Mouse (Mus musculus) CH12.LX (cell line): Measurements from ENCODE around the gene Sf3a3. TPM values are rescaled to one million over a fixed set of nuclear protein-coding genes. Genes with fewer than 3 reads are reported as not detected.

Experiments used
- DNase-seq: peaks from one replicate; pipeline ENCODE4 v3.0.0-alpha.2; 2013; ENCODE audit errors: extremely low read depth
- H3K27ac ChIP-seq: 2 replicates; pipeline ENCODE4 v1.5.1; 2012; ENCODE audit warnings: low read depth, mild to moderate bottlenecking, control low read depth, moderate library complexity; ENCODE audit not compliant: insufficient read depth
- H3K27me3 ChIP-seq: replicated peaks from 2 replicates; pipeline ENCODE3; 2012; ENCODE audit warnings: inconsistent platforms
- H3K36me3 ChIP-seq, 2 experiments: replicated peaks in 1 of 2; 2 replicates each; pipeline versions ENCODE3 to v1.6.1; 2012; ENCODE audit warnings: inconsistent platforms in 1 of 2, low read length in 1 of 2, mild to moderate bottlenecking in 1 of 2, mixed read lengths in 1 of 2, moderate library complexity in 1 of 2; ENCODE audit not compliant: control insufficient read depth in 1 of 2, insufficient read depth in 1 of 2
- H3K4me1 ChIP-seq, 2 experiments: 2 replicates each; pipeline ENCODE4 v1.6.1; 2012; ENCODE audit warnings: inconsistent platforms in 1 of 2, moderate library complexity in 1 of 2; ENCODE audit not compliant: insufficient read depth in 2 of 2, control insufficient read depth in 1 of 2
- H3K4me2 ChIP-seq: 2 replicates; pipeline ENCODE4 v1.6.1; 2012; ENCODE audit warnings: low read depth, mild to moderate bottlenecking, control low read depth; ENCODE audit not compliant: poor library complexity, insufficient read depth, severe bottlenecking
- H3K4me3 ChIP-seq, 3 experiments: fragments of 150-350 bp in 1 of 3; sonication (generic) in 1 of 3; replicated peaks in 1 of 3; 2 replicates each; pipeline versions ENCODE3 to v1.5.1; 2011 to 2012; ENCODE audit warnings: low read depth in 2 of 3, low read length in 2 of 3, mild to moderate bottlenecking in 2 of 3, moderate library complexity in 2 of 3, control low read depth in 1 of 3, improper control_type of control experiment in 1 of 3, inconsistent platforms in 1 of 3, mixed read lengths in 1 of 3; ENCODE audit not compliant: poor library complexity in 1 of 3
- H3K79me2 ChIP-seq: replicated peaks from 2 replicates; pipeline ENCODE4 v1.6.1; 2012; ENCODE audit warnings: mild to moderate bottlenecking, moderate library complexity; ENCODE audit not compliant: control insufficient read depth, poor library complexity, insufficient read depth, severe bottlenecking; ENCODE audit errors: extremely low read depth
- H3K9ac ChIP-seq: 2 replicates; pipeline ENCODE4 v1.6.1; 2012; ENCODE audit warnings: low read depth, mild to moderate bottlenecking, control low read depth, moderate library complexity; ENCODE audit not compliant: insufficient read depth
- H3K9me3 ChIP-seq: replicated peaks from 2 replicates; pipeline ENCODE3; 2012; ENCODE audit warnings: low read length, inconsistent platforms, mixed read lengths
- E2F4 ChIP-seq: IDR thresholded peaks from 2 replicates; pipeline ENCODE4 v1.6.1; 2011; ENCODE audit warnings: low read depth, low read length, improper control_type of control experiment; ENCODE audit not compliant: insufficient replicate concordance
- EP300 ChIP-seq: IDR thresholded peaks from 2 replicates; pipeline ENCODE4 v1.6.1; 2011; ENCODE audit warnings: low read length, improper control_type of control experiment
- ETS1 ChIP-seq: conservative IDR thresholded peaks from 2 replicates; pipeline ENCODE4 v1.6.1; 2012; ENCODE audit warnings: low read depth, mild to moderate bottlenecking, inconsistent platforms, low read length, improper control_type of control experiment, moderate library complexity
- GABPA ChIP-seq: IDR thresholded peaks from 2 replicates; pipeline ENCODE4 v1.6.1; 2012; ENCODE audit warnings: low read depth, low read length, improper control_type of control experiment, inconsistent platforms; ENCODE audit not compliant: insufficient replicate concordance
- HCFC1 ChIP-seq: IDR thresholded peaks from 2 replicates; pipeline ENCODE4 v1.6.1; 2012; ENCODE audit warnings: low read depth, mild to moderate bottlenecking, inconsistent platforms, low read length, improper control_type of control experiment
- JUN ChIP-seq: IDR thresholded peaks from 2 replicates; pipeline ENCODE4 v1.6.1; 2011; ENCODE audit warnings: low read depth, mild to moderate bottlenecking, low read length, improper control_type of control experiment, moderate library complexity; ENCODE audit not compliant: insufficient read depth
- JUND ChIP-seq: conservative IDR thresholded peaks from 2 replicates; pipeline ENCODE4 v1.6.1; 2011; ENCODE audit warnings: low read depth, low read length, improper control_type of control experiment
- MXI1 ChIP-seq: IDR thresholded peaks from 2 replicates; pipeline ENCODE4 v1.6.1; 2011; ENCODE audit warnings: mild to moderate bottlenecking, low read depth, low read length, improper control_type of control experiment
- MYC ChIP-seq: IDR thresholded peaks from 2 replicates; pipeline ENCODE4 v1.6.1; 2011; ENCODE audit warnings: low read depth, mild to moderate bottlenecking, improper control_type of control experiment, low read length
- NELFE ChIP-seq: IDR thresholded peaks from 2 replicates; pipeline ENCODE4 v1.6.1; 2011; ENCODE audit warnings: low read depth, low read length, improper control_type of control experiment
- NRF1 ChIP-seq: IDR thresholded peaks from 2 replicates; pipeline ENCODE4 v1.6.1; 2014; ENCODE audit warnings: low read depth, mild to moderate bottlenecking, inconsistent platforms, low read length, improper control_type of control experiment, moderate library complexity
- POLR2A ChIP-seq: IDR thresholded peaks from 2 replicates; pipeline ENCODE4 v1.6.1; 2011; ENCODE audit warnings: low read depth, mild to moderate bottlenecking, improper control_type of control experiment, low read length
- TBP ChIP-seq: conservative IDR thresholded peaks from 2 replicates; pipeline ENCODE4 v1.6.1; 2011; ENCODE audit warnings: low read depth, low read length, improper control_type of control experiment
- UBTF ChIP-seq: IDR thresholded peaks from 2 replicates; pipeline ENCODE4 v1.6.1; 2012; ENCODE audit warnings: low read depth, mild to moderate bottlenecking, inconsistent platforms, low read length, improper control_type of control experiment, moderate library complexity
- ZMIZ1 ChIP-seq: IDR thresholded peaks from 2 replicates; pipeline ENCODE4 v1.6.1; 2012; ENCODE audit warnings: low read depth, mild to moderate bottlenecking, inconsistent platforms, low read length, improper control_type of control experiment
- ZNF384 ChIP-seq: IDR thresholded peaks from 2 replicates; pipeline ENCODE4 v1.6.1; 2012; ENCODE audit warnings: low read depth, low read length, improper control_type of control experiment, inconsistent platforms
- dilution Hi-C: fragments of 300-500 bp; cut with MboI; formaldehyde crosslinking; loops from 2 replicates; pipeline ENCODE4 v1.14.3; 2020; ENCODE audit warnings: low sequenced_read_pairs; ENCODE audit not compliant: extremely low pct_unique_long_range_greater_than_20kb, extremely low pct_ligation_motif_present
- in situ Hi-C: fragments of 300-500 bp; cut with MboI; formaldehyde crosslinking; loops from 3 replicates; pipeline ENCODE4 v1.14.3; 2019; ENCODE audit warnings: low sequenced_read_pairs, low pct_ligation_motif_present, low pct_unique_long_range_greater_than_20kb, mixed read lengths
- polyA plus RNA-seq: library from polyadenylated mRNA; unstranded; fragments of >175 nt; gene quantifications from 2 replicates; pipeline ENCODE4 v1.2.1, GENCODE M21; 2012; ENCODE audit warnings: low read depth; ENCODE audit not compliant: insufficient read length
- total RNA-seq, 2 experiments: library from RNA; depleted of rRNA; stranded (reverse); fragments of 300-350 nt in 1 of 2; fragments of >200 nt in 1 of 2; gene quantifications; 2 replicates each; pipeline ENCODE4 v1.2.3; 2012 to 2014

Sf3a3 gene
- total and polyA plus RNA-seq, 3 experiments = 100 to 134 (median 122) TPM

- H3K9me3 ChIP-seq = no peaks in the 10 kb centered on the region
- dilution Hi-C loops = no loop called here
- no peaks in the 10 kb centered on the region for H3K27me3 ChIP-seq
- H3K4me2 ChIP-seq = no peak overlapping the region
- no peak overlapping the region for H3K27ac ChIP-seq
- DNase-seq = no peak
- no peak overlapping the region for H3K4me3 ChIP-seq
- no peak overlapping the region for H3K9ac ChIP-seq
- TF ChIP-seq MXI1 = no peak
- TF ChIP-seq EP300 = no peak
- TF ChIP-seq NELFE = no peak
- no peak for TF ChIP-seq ETS1
- no peak for TF ChIP-seq MYC
- no peak for TF ChIP-seq POLR2A
- TF ChIP-seq UBTF = no peak
- no peak for TF ChIP-seq HCFC1
- no peak for TF ChIP-seq JUN
- TF ChIP-seq TBP = no peak
- no peak for TF ChIP-seq ZNF384
- TF ChIP-seq ZMIZ1 = no peak
- TF ChIP-seq NRF1 = no peak
- in situ Hi-C loops = loop anchor here (25.0 kb wide), 1 partner anchor 288 kb away; the partner anchor contains the start of genes Dnali1 and Snip1
- H3K79me2 ChIP-seq = peaks cover 17% of the 10 kb centered on the region
- peaks cover 0 to 14% of the 10 kb centered on the region in 2 experiments; a peak in 2 of 4 replicates for H3K4me1 ChIP-seq
- H3K36me3 ChIP-seq = peaks cover 30 to 76% of the 10 kb centered on the region in 2 experiments
These were observed 59.4 kb downstream of the Sf3a3 start for GRCm38 (mm10) chr4:124773995-124774394.

- Histone ChIP-seq H3K9me3 (no peaks in the 10 kb centered on the region), H3K36me3 (peaks cover 34 to 76% of the 10 kb centered on the region in 2 experiments), H3K4me2 (no peak overlapping the region), H3K4me1 (peaks cover 0 to 10% of the 10 kb centered on the region in 2 experiments; a peak in 2 of 4 replicates), H3K4me3 (no peak overlapping the region), H3K27me3 (no peaks in the 10 kb centered on the region), H3K27ac (no peak overlapping the region), H3K9ac (no peak overlapping the region), H3K79me2 (peaks cover 17% of the 10 kb centered on the region)
- TF ChIP-seq JUN = no peak
- TF ChIP-seq E2F4 = no peak
- TF ChIP-seq JUND = no peak
- no peak for TF ChIP-seq UBTF
- no peak for TF ChIP-seq ZNF384
- TF ChIP-seq GABPA = no peak
- no peak for TF ChIP-seq NRF1
- in situ Hi-C loops = loop anchor here (25.0 kb wide), 1 partner anchor 288 kb away; the partner anchor contains the start of genes Dnali1 and Snip1
- dilution Hi-C loops = no loop called here
- no peak for DNase-seq
These were observed 59.9 kb downstream of the Sf3a3 start for GRCm38 (mm10) chr4:124774429-124774828.
